Mouse (Mus musculus): ENCODE measurements around the gene Lsm11.

GRCm38 (mm10) chr11:45926640-45927082 is 18.1 kb downstream of the Lsm11 start:
- TF ChIP-seq POLR2A (IDR thresholded peaks at IDR 0.05; ENCODE audit: insufficient read depth, low read length) (no peak), CTCF (IDR thresholded peaks at IDR 0.05; ENCODE audit: low read depth, low read length) (peak; percentile 87)
